Mouse (Mus musculus): ENCODE results near the gene Tubal3.
"Not testable (repeated sequence)": the region's sequence is repeated elsewhere in the genome, so short reads cannot be mapped to it uniquely, and the experiment has no call there.

The Tubal3 gene

GRCm38 (mm10) chr13:3917571-3918311 is at the start of gene Tubal3, which contains the start of gene Net1:
Tubal3 (plus strand) TSS chr13:3918274.
Net1 (minus strand) TSS chr13:3918220.
- DNase-seq (ENCODE audit: low read depth, low spot score) = peak; percentile 90

DNA sequence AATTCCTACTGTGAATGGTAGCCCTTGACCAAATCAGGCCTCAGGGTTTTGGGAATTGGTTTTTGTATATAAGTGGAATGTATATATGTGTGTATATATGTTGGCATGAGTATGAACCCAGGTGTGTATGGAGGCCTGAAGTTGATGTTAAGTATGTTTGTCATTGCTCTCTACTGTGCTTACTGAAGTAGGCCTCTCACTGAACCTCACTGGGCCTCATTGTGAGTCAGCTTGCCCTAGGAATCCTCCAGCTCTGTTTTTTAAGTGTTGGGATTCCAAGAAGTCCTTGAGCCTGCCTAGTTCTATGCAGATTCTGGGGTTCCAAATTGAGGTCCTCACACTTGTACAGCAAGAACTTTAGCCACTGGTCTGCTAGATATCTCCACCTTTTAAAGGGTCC is 48.2 kb upstream of the Tubal3 start:
- DNase-seq (ENCODE audit: low read depth, low spot score) = no peak

- no peak for DNase-seq (ENCODE audit: low read depth, low spot score)
These were observed 45.2 kb upstream of the Tubal3 start for GRCm38 (mm10) chr13:3872832-3873231.

GRCm38 (mm10) chr13:3876448-3876847 is 41.6 kb upstream of the Tubal3 start:
- DNase-seq (ENCODE audit: low read depth, low spot score) = no peak

- no peak for DNase-seq (ENCODE audit: low read depth, low spot score)
These were observed 40.9 kb upstream of the Tubal3 start for GRCm38 (mm10) chr13:3877185-3877584.

DNA sequence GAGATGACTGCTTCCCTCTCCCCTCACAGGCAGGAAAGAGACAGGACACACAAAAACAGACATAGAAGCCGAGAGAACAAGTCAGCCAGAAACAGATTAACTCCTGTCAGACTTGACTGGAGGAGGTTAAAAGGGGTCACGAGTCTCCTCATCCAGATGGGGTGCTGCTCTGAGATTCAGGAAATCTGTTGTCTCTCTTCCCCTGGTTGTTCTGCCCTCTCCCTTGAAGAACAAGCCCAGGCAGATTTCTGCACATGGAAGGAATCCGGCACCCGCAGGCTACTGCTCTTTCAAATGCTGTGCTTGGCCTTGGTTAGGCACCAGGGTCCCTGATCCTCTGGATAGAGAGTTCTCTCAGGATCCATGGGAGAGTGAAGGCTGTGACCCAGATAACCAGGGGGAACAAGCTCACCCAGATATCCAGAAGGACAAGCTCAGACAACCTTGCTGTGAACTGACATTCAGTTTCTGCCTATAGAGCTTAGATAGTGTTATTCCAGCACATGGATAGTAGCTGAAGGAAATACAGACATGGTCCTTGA is 40.3 kb upstream of the Tubal3 start:
- no peak for DNase-seq (ENCODE audit: low read depth, low spot score)

DNA sequence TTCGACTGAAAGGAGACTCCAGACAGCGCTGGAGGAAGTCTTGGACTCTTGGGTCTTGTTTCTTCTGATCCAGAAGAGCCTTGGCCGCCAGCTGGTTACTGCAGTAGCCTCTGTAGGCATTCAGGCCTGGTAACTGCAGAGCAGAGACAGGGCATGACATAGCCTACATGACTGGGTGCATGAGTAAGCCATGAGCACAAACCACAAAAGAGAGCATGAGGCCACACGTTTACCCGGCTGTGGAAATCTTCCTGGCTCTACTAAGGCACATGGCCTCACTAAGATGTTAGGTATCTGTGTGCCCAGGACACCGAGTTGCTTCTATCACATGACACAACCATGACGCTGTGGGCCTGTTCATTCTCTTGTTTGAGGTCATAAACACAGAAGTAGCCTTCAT is 31.4 kb upstream of the Tubal3 start:
- DNase-seq (ENCODE audit: low read depth, low spot score) = peak; percentile 70

GRCm38 (mm10) chr13:3889111-3889510 is 29.0 kb upstream of the Tubal3 start:
- no peak for DNase-seq (ENCODE audit: low read depth, low spot score)

DNA sequence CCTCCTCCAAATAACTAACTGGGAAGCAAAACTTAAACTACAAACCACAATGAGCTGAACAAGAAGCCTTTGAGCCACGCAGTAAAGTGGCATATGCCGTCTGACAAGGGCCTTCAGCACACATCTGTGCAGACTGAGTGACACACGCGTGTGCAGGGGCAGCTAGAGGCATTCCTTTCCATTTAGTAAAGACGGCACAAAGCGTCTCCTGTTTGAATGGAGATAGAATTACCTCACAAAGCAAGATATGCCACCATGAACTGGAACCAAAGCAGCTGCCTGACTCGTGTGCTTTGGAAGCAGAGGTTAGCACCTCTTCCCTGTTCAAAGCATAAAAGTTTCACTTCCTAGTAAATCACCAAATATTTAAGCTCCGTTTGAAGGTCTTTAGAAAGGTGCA is 28.0 kb upstream of the Tubal3 start:
- peak; percentile 10 for DNase-seq (ENCODE audit: low read depth, low spot score)

DNA sequence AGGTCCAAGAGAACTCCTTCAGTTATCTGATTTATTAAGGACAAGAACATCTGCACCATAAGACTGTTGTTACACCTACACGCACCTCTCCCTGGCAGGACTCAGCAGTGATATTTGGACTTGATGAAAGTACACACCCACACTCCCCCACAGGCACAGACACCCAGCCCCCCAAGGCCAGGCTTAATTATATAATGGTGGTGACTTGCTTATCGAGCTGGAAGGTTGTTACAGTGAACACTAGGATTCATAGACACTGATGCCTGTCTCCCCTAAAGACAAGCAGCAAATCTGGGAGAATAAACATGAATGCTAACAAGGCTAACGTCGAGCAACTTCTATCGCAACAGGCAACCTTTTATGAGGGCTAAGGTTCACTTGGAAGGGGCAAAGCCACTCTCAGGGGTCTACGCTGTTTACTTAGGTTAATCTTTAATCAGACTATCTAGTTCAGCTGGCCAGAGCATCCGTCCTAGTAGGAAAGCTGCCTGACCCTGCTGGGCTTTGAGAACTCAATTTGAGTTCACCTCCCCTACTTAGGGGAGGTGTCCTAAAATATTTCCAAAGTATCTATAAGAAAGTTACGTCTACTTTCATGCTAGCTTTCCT is 26.5 kb upstream of the Tubal3 start:
- no peak for DNase-seq (ENCODE audit: low read depth, low spot score)

GRCm38 (mm10) chr13:3892601-3893000 is 25.5 kb upstream of the Tubal3 start:
- DNase-seq (ENCODE audit: low read depth, low spot score) = peak; percentile 30

DNA sequence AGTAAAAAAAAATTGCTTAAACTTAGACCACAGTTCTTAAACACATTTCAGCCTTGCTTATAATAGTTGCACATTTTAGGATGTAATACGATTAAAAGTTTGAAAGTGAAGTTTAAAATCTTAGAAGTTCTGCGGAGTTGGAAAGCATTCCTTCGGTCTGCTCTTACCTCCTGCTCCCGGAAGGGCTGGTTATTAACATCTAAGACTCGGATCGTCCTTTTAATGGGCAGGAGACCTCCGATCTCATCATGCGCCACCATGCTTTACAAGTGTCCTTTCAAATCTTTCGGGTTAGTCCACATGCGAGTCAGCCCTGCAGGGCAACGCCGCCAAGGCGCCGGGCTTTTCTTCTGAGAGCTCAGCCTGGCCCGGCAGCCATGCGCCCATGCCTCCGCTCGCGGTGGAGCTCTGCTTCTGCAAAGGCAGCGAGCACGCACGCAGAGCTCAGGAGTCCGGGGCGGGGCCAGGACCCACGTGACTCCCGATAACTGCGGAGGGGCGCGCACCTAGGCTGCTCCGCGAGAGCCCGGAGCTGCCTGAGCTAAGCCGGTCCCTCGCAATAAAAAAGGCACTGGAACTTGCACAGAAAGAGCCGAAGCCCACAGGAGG is 24.8 kb upstream of the Tubal3 start:
- DNase-seq (ENCODE audit: low read depth, low spot score) = peak; percentile 90

GRCm38 (mm10) chr13:3894549-3894948 is 23.5 kb upstream of the Tubal3 start:
- DNase-seq (ENCODE audit: low read depth, low spot score) = no peak

DNA sequence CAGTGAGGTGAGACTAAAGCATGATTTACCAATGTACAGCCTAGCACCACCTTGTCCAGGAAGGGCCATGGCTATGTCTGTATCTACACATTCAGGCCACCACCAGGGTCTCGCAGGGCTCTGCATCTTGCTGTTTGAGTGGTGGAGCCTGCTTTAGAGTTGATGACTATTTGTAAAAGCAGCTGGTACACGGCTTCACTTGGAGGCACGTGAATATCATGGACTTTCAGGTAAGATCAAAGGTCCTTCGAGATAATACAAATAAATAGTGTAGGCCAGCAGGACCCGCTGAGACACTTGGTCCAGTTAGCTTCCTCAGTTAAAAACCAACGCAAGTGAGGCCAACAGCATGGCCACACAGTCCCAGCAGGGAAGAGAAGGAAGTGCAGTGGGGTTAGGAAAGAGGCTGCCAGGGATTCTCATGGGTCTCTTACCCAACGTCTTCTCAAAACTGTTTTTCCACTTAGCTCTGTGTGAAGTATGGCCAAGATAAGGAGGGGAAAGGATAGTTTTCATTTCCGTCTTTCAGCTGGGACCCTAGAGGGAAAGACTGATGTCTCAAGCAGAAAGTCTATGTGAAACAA is 22.6 kb upstream of the Tubal3 start:
- no peak for DNase-seq (ENCODE audit: low read depth, low spot score)

GRCm38 (mm10) chr13:3896032-3896431 is 22.0 kb upstream of the Tubal3 start:
- no peak for DNase-seq (ENCODE audit: low read depth, low spot score)

DNA sequence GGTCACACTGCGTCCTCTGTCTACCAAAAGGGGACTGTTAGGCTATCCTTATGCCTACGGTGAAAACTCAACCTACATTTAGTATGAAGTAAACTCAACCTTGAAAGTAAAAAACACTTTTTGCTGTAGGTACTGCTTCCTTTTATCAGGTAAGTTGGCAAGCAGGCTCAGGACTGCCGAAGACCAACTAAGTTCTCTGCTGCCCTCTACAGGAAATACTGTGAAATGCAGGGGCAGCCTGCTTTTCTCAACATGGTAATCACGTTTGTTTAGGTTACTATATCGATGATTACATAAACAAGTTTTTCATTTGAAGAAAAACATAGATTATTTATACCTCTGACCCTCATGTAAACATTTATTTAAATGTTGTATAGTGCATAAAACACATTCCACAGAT is 21.2 kb upstream of the Tubal3 start:
- DNase-seq (ENCODE audit: low read depth, low spot score) = peak; percentile 85

DNA sequence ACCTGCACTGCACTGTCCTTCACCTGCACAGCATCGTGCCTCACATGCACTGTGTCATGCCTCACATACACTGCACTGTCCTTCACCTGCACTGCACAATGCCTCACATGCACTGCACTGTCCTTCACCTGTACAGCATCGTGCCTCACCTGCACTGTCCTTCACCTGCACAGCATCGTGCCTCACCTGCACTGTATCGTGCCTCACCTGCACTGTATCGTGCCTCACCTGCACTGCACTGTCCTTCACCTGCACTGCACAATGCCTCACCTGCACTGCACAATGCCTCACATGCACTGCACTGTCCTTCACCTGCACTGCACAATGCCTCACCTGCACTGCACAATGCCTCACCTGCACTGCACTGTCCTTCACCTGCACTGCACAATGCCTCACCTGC is 19.9 kb upstream of the Tubal3 start:
- not testable (repeated sequence) for DNase-seq (ENCODE audit: low read depth, low spot score)

- no peak for DNase-seq (ENCODE audit: low read depth, low spot score)
These were observed 18.8 kb upstream of the Tubal3 start for GRCm38 (mm10) chr13:3899301-3899700.

DNA sequence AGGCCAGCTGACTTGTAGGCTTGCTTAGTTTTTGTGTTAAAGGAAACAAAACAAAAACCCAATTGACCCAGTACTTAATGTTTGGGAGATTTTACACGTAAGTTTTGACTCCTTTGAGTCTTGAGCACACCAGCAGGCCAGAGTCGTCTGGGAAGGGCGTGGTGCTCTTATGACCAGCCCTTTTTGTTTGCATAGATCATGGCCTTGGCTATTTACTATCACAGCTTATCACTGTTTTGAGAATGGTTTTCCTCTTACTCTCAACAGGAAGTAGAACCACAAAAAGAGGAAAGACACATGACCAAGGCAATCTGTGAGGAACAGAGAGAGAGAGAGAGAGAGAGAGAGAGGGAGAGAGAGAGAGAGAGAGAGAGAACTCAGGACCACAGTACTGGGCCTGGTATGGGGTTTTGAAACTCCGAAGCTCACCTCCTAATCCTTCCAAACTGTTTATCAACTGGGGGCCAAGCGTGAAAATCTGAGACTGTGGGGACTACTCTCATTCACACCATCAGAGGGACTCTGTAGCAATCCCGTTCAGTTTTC is 10.8 kb upstream of the Tubal3 start:
- DNase-seq (ENCODE audit: low read depth, low spot score) = no peak

DNA sequence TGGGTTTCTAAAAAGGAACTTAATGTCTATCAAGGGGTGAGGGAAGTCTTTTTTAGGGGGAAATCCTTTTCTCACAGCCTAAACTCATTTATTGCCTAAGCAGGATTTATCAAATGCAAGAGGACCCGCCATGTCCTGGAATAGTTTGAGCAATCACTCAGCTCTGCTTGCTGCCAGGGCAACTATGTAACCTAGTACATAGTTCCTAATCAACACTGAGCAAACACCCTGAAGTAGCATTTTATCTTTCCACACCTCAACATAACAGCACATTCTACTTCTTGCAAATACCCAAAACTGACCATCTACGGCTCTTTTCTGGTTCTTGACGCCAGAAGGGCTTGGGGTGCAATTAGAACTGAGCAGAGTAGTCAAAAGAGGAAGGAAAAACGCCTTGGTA is 9.8 kb upstream of the Tubal3 start:
- no peak for DNase-seq (ENCODE audit: low read depth, low spot score)

- DNase-seq (ENCODE audit: low read depth, low spot score) = no peak
These were observed 7.7 kb upstream of the Tubal3 start for GRCm38 (mm10) chr13:3910356-3910755.

DNA sequence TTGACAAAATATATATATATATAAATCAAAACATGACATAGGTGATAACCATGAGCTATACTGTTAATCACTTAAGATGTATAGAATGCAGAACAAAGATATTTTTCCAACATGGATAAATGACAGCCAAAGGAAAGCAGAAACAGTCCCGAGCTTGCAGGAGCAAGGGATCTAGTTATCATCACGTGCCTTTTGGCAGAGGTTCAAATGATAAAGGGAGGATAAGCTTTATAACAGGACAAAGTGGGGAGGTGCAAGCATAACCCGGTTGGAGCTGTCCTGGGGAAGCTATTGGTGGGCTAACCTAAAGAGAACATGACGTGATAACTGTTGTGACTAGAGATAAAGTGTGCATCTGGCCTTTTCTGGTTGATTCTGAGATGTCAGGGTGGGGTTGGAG is 4.6 kb upstream of the Tubal3 start:
- DNase-seq (ENCODE audit: low read depth, low spot score) = no peak
